Mouse (Mus musculus): ENCODE results near the gene Ensa.
A peak's percentile ranks its signal among the peaks of the same experiment; 100 is the strongest.
"Not testable (repeated sequence)": the region's sequence is repeated elsewhere in the genome, so short reads cannot be mapped to it uniquely, and the experiment has no call there.

The Ensa gene

GRCm38 (mm10) chr3:95624628-95625503 is at the start of gene Ensa:
TSS of gene Ensa (plus strand) at chr3:95624993.
- DNase-seq = peak; percentile 100

GRCm38 (mm10) chr3:95587754-95588603 is 36.8 kb upstream of the Ensa start:
- DNase-seq = no peak

- peak; percentile 99 for DNase-seq
Observed at GRCm38 (mm10) chr3:95588604-95589086, 36.1 kb upstream of the Ensa start, which contains the start of gene Golph3l. TSS of gene Golph3l (plus strand) at chr3:95588934.

GRCm38 (mm10) chr3:95598734-95599133 is 26.1 kb upstream of the Ensa start:
- no peak for DNase-seq

- DNase-seq = no peak
Observed at GRCm38 (mm10) chr3:95601287-95601686, 23.5 kb upstream of the Ensa start.

GRCm38 (mm10) chr3:95606096-95606495 is 18.7 kb upstream of the Ensa start:
- DNase-seq = no peak

GRCm38 (mm10) chr3:95609195-95609594 is 15.6 kb upstream of the Ensa start:
- DNase-seq = no peak

GRCm38 (mm10) chr3:95613996-95614395 is 10.8 kb upstream of the Ensa start:
- no peak for DNase-seq

- no peak for DNase-seq
Observed at GRCm38 (mm10) chr3:95618511-95618910, 6.3 kb upstream of the Ensa start.

GRCm38 (mm10) chr3:95621241-95621640 is 3.6 kb upstream of the Ensa start:
- DNase-seq = no peak

- DNase-seq = not testable (repeated sequence)
Observed at GRCm38 (mm10) chr3:95622421-95622820, 2.4 kb upstream of the Ensa start.

GRCm38 (mm10) chr3:95623551-95623950 is 1.2 kb upstream of the Ensa start:
- DNase-seq = no peak

- not testable (repeated sequence) for DNase-seq
Observed at GRCm38 (mm10) chr3:95623991-95624515, 740 bp upstream of the Ensa start.

GRCm38 (mm10) chr3:95627763-95628162 is 3.0 kb downstream of the Ensa start:
- no peak for DNase-seq

- no peak for DNase-seq
Observed at GRCm38 (mm10) chr3:95629755-95630154, 5.0 kb downstream of the Ensa start.

- no peak for DNase-seq
Observed at GRCm38 (mm10) chr3:95630856-95631255, 6.1 kb downstream of the Ensa start.

GRCm38 (mm10) chr3:95631304-95631703 is 6.5 kb downstream of the Ensa start:
- DNase-seq = no peak

GRCm38 (mm10) chr3:95632648-95633588 is 8.1 kb downstream of the Ensa start:
- DNase-seq = no peak

GRCm38 (mm10) chr3:95635636-95636035 is 10.8 kb downstream of the Ensa start:
- DNase-seq = no peak

GRCm38 (mm10) chr3:95636072-95636471 is 11.3 kb downstream of the Ensa start:
- DNase-seq = no peak

GRCm38 (mm10) chr3:95639694-95640093 is 14.9 kb downstream of the Ensa start:
- DNase-seq = no peak

- DNase-seq = no peak
Observed at GRCm38 (mm10) chr3:95643097-95643496, 18.3 kb downstream of the Ensa start.

Data from kidney, adult 9 months (tissue).